In the genomic region with DNA sequence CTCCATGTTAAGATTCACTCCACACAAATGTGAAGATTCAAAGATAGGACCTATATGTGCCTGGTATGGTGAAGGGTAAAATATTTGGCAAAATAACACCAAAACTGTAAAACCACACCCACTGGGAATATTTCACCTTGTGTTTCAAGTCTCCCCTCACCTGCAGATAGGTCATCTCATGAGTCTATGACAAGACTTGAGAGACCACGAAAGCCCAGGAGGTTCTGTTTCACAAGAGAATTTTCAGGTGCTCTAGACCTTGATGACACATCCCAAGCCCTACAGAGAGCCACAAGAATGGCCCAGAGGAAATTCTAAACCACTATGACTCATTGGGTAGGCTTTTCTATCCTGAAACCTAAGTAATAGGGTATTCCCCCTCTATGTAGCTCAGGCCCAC, we compare ENCODE assay signal across 15 mouse cellular contexts.
"Had no signal": no experiment of that assay in that cellular context is flagged by ENCODE, and none has a peak within 500 bp of the region (broad histone marks: within the 10 kb centered on the region; RNA-seq: fewer than 3 reads in every experiment).

No protein-coding gene starts in this region.

- H3K4me3 ChIP-seq: limb, embryonic 15.5 days; liver, embryonic 12.5 days; midbrain, embryonic 10.5 days; myocyte; neural tube, embryonic 15.5 days; stomach, embryonic 15.5 days had no signal

- H3K36me3 ChIP-seq: limb, embryonic 15.5 days; midbrain, embryonic 10.5 days; neural tube, embryonic 15.5 days; stomach, embryonic 15.5 days had no signal

- H3K27me3 ChIP-seq: limb, embryonic 15.5 days; liver, embryonic 12.5 days; neural tube, embryonic 15.5 days; stomach, embryonic 15.5 days had no signal

- DNase-seq: kidney, postnatal 14 days; lung, embryonic 14.5 days; lung, postnatal 10 days; lung, postnatal 4 days; midbrain, embryonic 14.5 days; right cerebral cortex, adult 18-20 months; spleen, adult 18-20 months; thymus, adult 2 months; thymus, postnatal 36 days had no signal

- H3K9me3 ChIP-seq: limb, embryonic 15.5 days; liver, embryonic 12.5 days; midbrain, embryonic 10.5 days; neural tube, embryonic 15.5 days; stomach, embryonic 15.5 days had no signal

- H3K9ac ChIP-seq: limb, embryonic 15.5 days; liver, embryonic 12.5 days; lung, embryonic 14.5 days; neural tube, embryonic 15.5 days; stomach, embryonic 15.5 days had no signal

- H3K4me1 ChIP-seq: limb, embryonic 15.5 days; midbrain, embryonic 10.5 days; stomach, embryonic 15.5 days had no signal

- ATAC-seq: liver, embryonic 12.5 days had no signal

- H3K27ac ChIP-seq: limb, embryonic 15.5 days; liver, embryonic 12.5 days; midbrain, embryonic 10.5 days; neural tube, embryonic 15.5 days; stomach, embryonic 15.5 days had no signal

- H3K4me2 ChIP-seq: limb, embryonic 15.5 days; liver, embryonic 12.5 days; lung, embryonic 14.5 days; neural tube, embryonic 15.5 days; stomach, embryonic 15.5 days had no signal
